Mouse (Mus musculus) embryo, embryonic 9.5 days (tissue): ENCODE results near the gene Rln1.

ENCODE experiments used
- DNase-seq: peaks from one replicate; pipeline ENCODE4 v3.0.0-alpha.2; 2017; ENCODE audit errors: extremely low spot score

Gene Rln1

GRCm38 (mm10) chr19:29334068-29334745 is at the start of gene Rln1:
Gene Rln1 (minus strand): TSS chr19:29334670.
- DNase-seq = peak; percentile 73

GRCm38 (mm10) chr19:29383368-29383767 is 48.9 kb upstream of the Rln1 start:
- DNase-seq = no peak

- DNase-seq = no peak
These were observed 45.6 kb upstream of the Rln1 start for GRCm38 (mm10) chr19:29379839-29380603.

- DNase-seq = no peak
These were observed 41.9 kb upstream of the Rln1 start for GRCm38 (mm10) chr19:29376382-29376781.

GRCm38 (mm10) chr19:29374947-29375346 is 40.5 kb upstream of the Rln1 start:
- no peak for DNase-seq

GRCm38 (mm10) chr19:29373438-29373837 is 39.0 kb upstream of the Rln1 start:
- no peak for DNase-seq

GRCm38 (mm10) chr19:29372621-29373020 is 38.2 kb upstream of the Rln1 start:
- DNase-seq = no peak

- no peak for DNase-seq
These were observed 37.7 kb upstream of the Rln1 start for GRCm38 (mm10) chr19:29372138-29372537.

GRCm38 (mm10) chr19:29371284-29372081 is 37.0 kb upstream of the Rln1 start:
- DNase-seq = no peak

- DNase-seq = no peak
These were observed 36.2 kb upstream of the Rln1 start for GRCm38 (mm10) chr19:29370545-29371283.

- DNase-seq = no peak
These were observed 35.6 kb upstream of the Rln1 start for GRCm38 (mm10) chr19:29370112-29370511.

- no peak for DNase-seq
These were observed 34.3 kb upstream of the Rln1 start for GRCm38 (mm10) chr19:29368671-29369309.

- no peak for DNase-seq
These were observed 33.6 kb upstream of the Rln1 start for GRCm38 (mm10) chr19:29368041-29368440.

- DNase-seq = peak; percentile 56
These were observed 32.6 kb upstream of the Rln1 start, which contains the start of the genes Plgrkt and Cd274 for GRCm38 (mm10) chr19:29366969-29367622. Gene Plgrkt (minus strand): TSS chr19:29367390. Gene Cd274 (plus strand): TSS chr19:29367455.

GRCm38 (mm10) chr19:29366226-29366968 is 31.9 kb upstream of the Rln1 start:
- DNase-seq = no peak

GRCm38 (mm10) chr19:29365105-29365504 is 30.6 kb upstream of the Rln1 start:
- DNase-seq = no peak

GRCm38 (mm10) chr19:29364076-29364475 is 29.6 kb upstream of the Rln1 start:
- DNase-seq = no peak

GRCm38 (mm10) chr19:29363557-29363956 is 29.1 kb upstream of the Rln1 start:
- no peak for DNase-seq

- no peak for DNase-seq
These were observed 27.9 kb upstream of the Rln1 start for GRCm38 (mm10) chr19:29362173-29362930.
